Mouse (Mus musculus) hindbrain, embryonic 11.5 days (tissue): ENCODE measurements around the gene Zbtb16. TPM values are rescaled to one million over a fixed set of nuclear protein-coding genes. Genes with fewer than 3 reads are reported as not detected.

Experiments used
- ATAC-seq: fragments of 200-750 bp; cut with Nextera tagmentation; 2 replicates; pipeline ENCODE4 v1.8.0; 2017; ENCODE audit warnings: mild to moderate bottlenecking, moderate TSS enrichment, moderate library complexity; ENCODE audit not compliant: low FRiP score
- DNase-seq: peaks from one replicate; pipeline ENCODE4 v3.0.0-alpha.2; 2015; ENCODE audit warnings: low spot score
- H3K27ac ChIP-seq: fragments of 300-500 bp; sonication (generic); 2 replicates; pipeline ENCODE4 v1.5.1; 2014; ENCODE audit warnings: mild to moderate bottlenecking, low read depth, low read length
- H3K27me3 ChIP-seq: fragments of 300-500 bp; sonication (generic); 2 replicates; pipeline ENCODE4 v1.6.1; 2014; ENCODE audit warnings: mild to moderate bottlenecking, low read length, moderate library complexity, mixed read lengths; ENCODE audit not compliant: control insufficient read depth, insufficient read depth
- H3K36me3 ChIP-seq: fragments of 300-500 bp; sonication (generic); 2 replicates; pipeline ENCODE4 v1.6.1; 2014; ENCODE audit warnings: mild to moderate bottlenecking, low read length, moderate library complexity, mixed read lengths; ENCODE audit not compliant: control insufficient read depth, insufficient read depth
- H3K4me1 ChIP-seq: fragments of 300-500 bp; sonication (generic); replicated peaks from 2 replicates; pipeline ENCODE4 v1.6.1; 2014; ENCODE audit warnings: low read length, mixed read lengths; ENCODE audit not compliant: control insufficient read depth, insufficient read depth
- H3K4me2 ChIP-seq: fragments of 300-500 bp; sonication (generic); replicated peaks from 2 replicates; pipeline ENCODE4 v1.6.1; 2014; ENCODE audit warnings: mild to moderate bottlenecking, low read depth, low read length
- H3K4me3 ChIP-seq: fragments of 300-500 bp; sonication (generic); 2 replicates; pipeline ENCODE4 v1.5.1; 2014; ENCODE audit warnings: low read depth, low read length
- H3K9ac ChIP-seq: fragments of 300-500 bp; sonication (generic); 2 replicates; pipeline ENCODE4 v1.6.1; 2014; ENCODE audit warnings: low read depth, low read length
- H3K9me3 ChIP-seq: fragments of 300-500 bp; sonication (generic); 2 replicates; pipeline ENCODE4 v1.6.1; 2016; ENCODE audit warnings: low read length; ENCODE audit not compliant: control insufficient read depth
- WGBS: fragments of 180-500 bp; shearing (Covaris S2); extraction: QIAGEN DNeasy Blood & Tissue Kit; methylation state at CpG from one replicate; pipeline ENCODE4 v1.1.7; 2014; 5-methylcytosine and 5-hydroxymethylcytosine counted together
- polyA plus RNA-seq: library from polyadenylated mRNA; unstranded; fragments of >200 nt; fragmentation: Nextera tagmentation; extraction: Ambion mirVana; gene quantifications from 2 replicates; pipeline ENCODE4 v1.2.1, GENCODE M21; 2014

Gene Zbtb16
- polyA plus RNA-seq, 1 experiment from 2014 or later: 10.6 TPM

GRCm38 (mm10) chr9:48662361-48663051 is 173.5 kb downstream of the Zbtb16 start:
- Histone ChIP-seq H3K9me3 (no peaks in the 10 kb centered on the region), H3K4me2 (no peak overlapping the region; the same call in 1 of the 2 replicates), H3K36me3 (no peaks in the 10 kb centered on the region), H3K9ac (no peak overlapping the region), H3K4me3 (no peak overlapping the region), H3K27me3 (no peaks in the 10 kb centered on the region), H3K4me1 (peaks cover 14% of the 10 kb centered on the region), H3K27ac (peak overlapping the region; percentile 81)
- DNase-seq: no peak
- 35% methylated on average over 15 of the region's 15 CpGs for WGBS
- peak; percentile 52 for ATAC-seq

DNA sequence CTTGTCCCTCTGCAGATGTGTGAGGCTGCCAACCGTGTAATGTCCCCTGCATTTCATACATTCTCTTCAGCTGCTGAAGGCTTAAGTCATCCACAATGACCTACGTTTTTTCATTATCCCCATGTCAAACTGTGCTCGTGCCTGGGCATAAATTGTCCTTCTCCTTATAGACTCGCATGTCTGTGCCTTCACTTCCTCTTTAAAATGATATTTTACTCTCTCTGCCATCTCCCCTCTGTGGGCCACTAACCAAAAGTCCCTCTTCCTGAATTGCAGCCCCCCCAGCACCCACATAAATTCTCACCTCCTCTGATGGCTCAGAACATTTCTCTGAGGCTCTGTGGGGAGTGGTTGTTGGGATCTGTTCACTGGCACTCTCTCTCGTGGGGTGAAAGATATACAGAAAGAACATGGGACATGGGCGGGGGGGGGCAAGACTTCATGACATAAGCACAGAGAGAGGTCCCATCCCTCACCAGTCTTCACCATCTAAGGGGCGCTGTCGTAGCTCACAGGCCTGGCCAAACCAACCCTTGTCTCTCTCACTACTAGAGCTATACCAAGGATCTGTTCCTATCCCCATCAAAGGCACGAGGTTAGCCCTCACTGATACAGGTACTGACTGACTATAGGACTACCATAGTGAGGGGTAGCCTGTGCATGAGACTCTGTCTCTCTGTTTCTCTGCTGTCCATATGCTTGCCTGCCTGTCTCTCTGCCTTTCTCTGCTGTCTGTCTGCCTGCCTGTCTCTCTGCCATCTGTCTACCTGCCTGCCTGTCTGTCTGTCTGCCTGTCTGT is 174.6 kb downstream of the Zbtb16 start:
- no peaks in the 10 kb centered on the region for H3K36me3 ChIP-seq
- H3K27ac ChIP-seq: peak overlapping the region; percentile 81; the same call in 1 of the 2 replicates
- H3K4me2 ChIP-seq: no peak overlapping the region
- 0 out of 2 replicates have a peak, but pooled peaks have one; percentile 6 for ATAC-seq
- no peaks in the 10 kb centered on the region for H3K9me3 ChIP-seq
- H3K4me1 ChIP-seq: peaks cover 14% of the 10 kb centered on the region
- H3K9ac ChIP-seq: no peak overlapping the region
- no peak overlapping the region for H3K4me3 ChIP-seq
- 62% methylated on average over 9 of the region's 9 CpGs for WGBS
- DNase-seq: no peak
- no peaks in the 10 kb centered on the region for H3K27me3 ChIP-seq

- no peak overlapping the region for H3K9ac ChIP-seq
- H3K4me2 ChIP-seq: no peak overlapping the region
- no peak for DNase-seq
- H3K27ac ChIP-seq: peak overlapping the region; percentile 36; the same call in 1 of the 2 replicates
- no peaks in the 10 kb centered on the region for H3K36me3 ChIP-seq
- no peak overlapping the region for H3K4me3 ChIP-seq
- no peaks in the 10 kb centered on the region for H3K27me3 ChIP-seq
- no peak for ATAC-seq
- H3K4me1 ChIP-seq: peaks cover 3% of the 10 kb centered on the region; the same call in 1 of the 2 replicates
- H3K9me3 ChIP-seq: no peaks in the 10 kb centered on the region
- WGBS: 29% methylated on average over 5 of the region's 5 CpGs
These were observed 180.4 kb downstream of the Zbtb16 start for GRCm38 (mm10) chr9:48655525-48656169.

GRCm38 (mm10) chr9:48654730-48655129 is 181.3 kb downstream of the Zbtb16 start:
- H3K27ac ChIP-seq: no peak overlapping the region
- H3K4me3 ChIP-seq: no peak overlapping the region
- no peaks in the 10 kb centered on the region for H3K36me3 ChIP-seq
- peak; percentile 51 for DNase-seq
- 4% methylated on average over 8 of the region's 8 CpGs for WGBS
- no peak overlapping the region for H3K9ac ChIP-seq
- H3K27me3 ChIP-seq: no peaks in the 10 kb centered on the region
- ATAC-seq: no peak
- peaks cover 3% of the 10 kb centered on the region; the same call in 1 of the 2 replicates for H3K4me1 ChIP-seq
- no peak overlapping the region for H3K4me2 ChIP-seq
- no peaks in the 10 kb centered on the region for H3K9me3 ChIP-seq

DNA sequence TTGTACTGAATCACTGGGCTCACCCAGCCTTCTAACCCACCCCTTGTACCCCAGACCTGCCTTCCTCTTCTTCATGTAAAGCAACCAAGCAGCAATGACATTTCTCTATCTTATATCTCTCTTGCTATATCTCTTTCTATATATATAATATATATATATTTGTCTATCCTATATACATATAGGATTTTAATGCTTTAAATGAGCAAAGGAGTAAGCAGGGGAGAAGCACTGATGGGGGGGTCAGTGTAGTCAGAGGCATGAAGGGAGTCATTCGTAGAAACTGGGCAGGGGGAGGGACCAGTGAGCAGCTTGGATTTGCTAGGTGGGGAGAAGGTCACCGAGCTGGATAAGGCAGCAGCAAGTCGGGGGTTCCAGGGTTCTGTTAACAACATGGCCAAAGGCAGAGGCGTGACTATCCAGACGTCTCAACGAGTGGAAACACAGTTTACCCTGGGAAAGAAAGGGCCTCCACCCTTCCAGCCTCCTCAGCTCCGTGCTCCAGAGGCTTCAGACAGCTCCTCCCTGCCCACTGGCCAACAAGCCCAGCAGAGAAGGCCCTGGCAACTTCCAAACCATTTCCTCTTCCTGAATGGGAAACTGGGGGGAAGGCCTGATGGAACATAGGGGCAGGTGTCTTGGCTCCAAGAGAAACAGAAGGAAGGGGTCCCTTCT is 182.5 kb downstream of the Zbtb16 start:
- 50% methylated on average over 7 of the region's 7 CpGs for WGBS
- Histone ChIP-seq H3K9me3 (no peaks in the 10 kb centered on the region), H3K4me3 (no peak overlapping the region), H3K36me3 (no peaks in the 10 kb centered on the region), H3K4me2 (no peak overlapping the region), H3K27ac (no peak overlapping the region), H3K4me1 (peaks cover 13% of the 10 kb centered on the region), H3K9ac (no peak overlapping the region), H3K27me3 (no peaks in the 10 kb centered on the region)
- ATAC-seq (no peak), DNase-seq (no peak)

DNA sequence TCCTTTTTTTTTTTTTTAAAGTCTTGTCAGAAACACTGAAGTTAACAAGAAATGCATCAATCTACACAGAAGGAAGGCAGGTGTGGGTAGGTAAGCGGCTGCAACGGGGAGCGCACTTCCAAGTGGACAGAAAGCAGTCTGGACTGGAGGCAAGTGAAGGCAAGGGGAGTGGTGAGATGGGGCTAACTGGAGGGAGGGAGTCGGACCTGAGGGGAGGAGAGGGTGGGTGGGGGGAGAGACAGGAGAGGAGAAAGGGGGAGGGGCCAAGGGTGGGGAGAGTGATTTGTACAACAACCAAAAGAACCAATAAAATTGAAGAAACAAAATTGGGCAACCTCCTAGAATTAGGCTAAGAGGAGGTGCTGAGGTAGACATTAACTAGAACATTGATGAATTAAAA is 184.0 kb downstream of the Zbtb16 start:
- H3K4me3 ChIP-seq: no peak overlapping the region
- WGBS: 31% methylated on average over 4 of the region's 4 CpGs
- no peak for DNase-seq
- peaks cover 22% of the 10 kb centered on the region for H3K4me1 ChIP-seq
- no peaks in the 10 kb centered on the region for H3K9me3 ChIP-seq
- H3K27ac ChIP-seq: no peak overlapping the region
- H3K27me3 ChIP-seq: no peaks in the 10 kb centered on the region
- H3K9ac ChIP-seq: no peak overlapping the region
- no peaks in the 10 kb centered on the region for H3K36me3 ChIP-seq
- no peak overlapping the region for H3K4me2 ChIP-seq
- ATAC-seq: no peak

DNA sequence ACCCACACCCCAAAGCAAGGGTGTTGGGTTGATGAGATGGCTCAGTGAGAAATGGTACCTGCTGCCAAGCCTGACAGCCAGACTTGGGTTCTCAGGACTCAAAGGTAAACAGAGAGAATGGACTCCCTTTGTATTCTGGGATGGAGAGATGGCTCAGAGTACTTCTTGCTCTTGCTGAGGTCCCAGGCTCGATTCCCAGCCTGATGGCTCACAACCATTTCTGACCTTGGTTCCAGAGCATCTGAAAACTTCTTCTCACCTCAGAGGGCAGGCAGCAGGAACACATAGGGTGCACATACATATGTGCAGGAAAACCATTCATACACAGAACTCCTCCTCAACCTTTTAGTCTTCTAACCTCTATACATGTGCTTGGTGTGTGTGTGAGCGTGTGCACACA is 185.2 kb downstream of the Zbtb16 start:
- no peaks in the 10 kb centered on the region for H3K27me3 ChIP-seq
- no peak overlapping the region for H3K4me2 ChIP-seq
- H3K4me3 ChIP-seq: no peak overlapping the region
- WGBS: 71% methylated on average over 2 of the region's 2 CpGs
- H3K27ac ChIP-seq: no peak overlapping the region
- no peaks in the 10 kb centered on the region for H3K9me3 ChIP-seq
- peaks cover 20% of the 10 kb centered on the region for H3K4me1 ChIP-seq
- no peak overlapping the region for H3K9ac ChIP-seq
- H3K36me3 ChIP-seq: no peaks in the 10 kb centered on the region
- no peak for ATAC-seq
- no peak for DNase-seq

- DNase-seq (no peak), ATAC-seq (no peak)
- Histone ChIP-seq H3K36me3 (no peaks in the 10 kb centered on the region), H3K9me3 (no peaks in the 10 kb centered on the region), H3K9ac (no peak overlapping the region; the same call in 1 of the 2 replicates), H3K4me3 (no peak overlapping the region), H3K4me2 (peak overlapping the region; percentile 35), H3K4me1 (peaks cover 19% of the 10 kb centered on the region), H3K27me3 (no peaks in the 10 kb centered on the region), H3K27ac (peak overlapping the region; percentile 80)
- 20% methylated on average over 17 of the region's 17 CpGs for WGBS
These were observed 186.0 kb downstream of the Zbtb16 start for GRCm38 (mm10) chr9:48649851-48650685.
